In the genomic region with DNA sequence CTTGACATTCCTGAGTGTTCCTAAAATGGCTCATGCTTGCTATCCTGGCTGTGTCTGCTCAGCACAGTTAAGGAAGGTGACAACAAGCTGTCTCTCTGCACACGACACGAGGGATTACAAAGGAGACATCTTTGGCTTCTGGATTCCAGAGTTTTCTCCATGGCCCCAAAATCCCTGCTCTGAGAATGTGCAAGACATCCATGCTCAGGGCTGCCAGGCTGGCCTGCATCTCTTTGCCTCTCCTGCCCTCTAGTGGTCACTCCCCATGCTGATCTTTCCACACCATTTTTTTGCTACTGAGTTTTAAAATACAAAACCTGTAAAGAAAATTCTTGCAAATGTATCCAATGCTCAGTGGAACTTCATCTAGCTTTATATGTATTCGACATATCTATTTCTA, we compare ENCODE assay signal across 8 mouse cellular contexts. TPM values are rescaled to one million over a fixed set of nuclear protein-coding genes. Genes with fewer than 3 reads are reported as not detected.
DNase-seq lines count a peak whose midpoint lies in the region; ATAC-seq and TF ChIP-seq lines count a peak whose summit lies in the region.

No protein-coding gene starts in this region.

- peaks cover 6% of the 10 kb centered on the region; the same call in 1 of the 2 replicates for H3K4me1 ChIP-seq in intestine, embryonic 14.5 days (replicated peaks; ENCODE audit: control insufficient read depth, insufficient read depth, low read length)
- H3K4me1 ChIP-seq in intestine, embryonic 15.5 days (replicated peaks): peaks cover 8% of the 10 kb centered on the region
- H3K4me1 ChIP-seq in intestine, postnatal 0 days (replicated peaks; ENCODE audit: control insufficient read depth, insufficient read depth, low read length): peaks cover 2% of the 10 kb centered on the region; the same call in 1 of the 2 replicates
- H3K4me1 ChIP-seq in stomach, embryonic 14.5 days (ENCODE audit: control insufficient read depth, insufficient read depth, low read length): 0 out of 2 replicates have a peak, but pooled peaks cover 4% of the 10 kb centered on the region

- peak; percentile 92 for TF ChIP-seq CTCF in intestine, postnatal 0 days (IDR thresholded peaks at IDR 0.05; ENCODE audit: low read depth)

- no peak for ATAC-seq in intestine, embryonic 14.5 days (replicated peaks; ENCODE audit: low FRiP score, low TSS enrichment, low read depth)
- no peak for ATAC-seq in intestine, embryonic 15.5 days
- no peak for ATAC-seq in intestine, postnatal 0 days
- peak; percentile 56; the same call in 1 of the 2 replicates for ATAC-seq in stomach, embryonic 14.5 days (ENCODE audit: insufficient number of reproducible peaks, insufficient read depth, low FRiP score, low read depth)

- H3K9ac ChIP-seq in intestine, embryonic 14.5 days (ENCODE audit: low read length): no peak overlapping the region
- no peak overlapping the region for H3K9ac ChIP-seq in intestine, embryonic 15.5 days
- no peak overlapping the region for H3K9ac ChIP-seq in intestine, postnatal 0 days (ENCODE audit: low read depth, low read length)
- H3K9ac ChIP-seq in stomach, embryonic 14.5 days (replicated peaks; ENCODE audit: low read depth, low read length): no peak overlapping the region

- H3K4me3 ChIP-seq in intestine, embryonic 14.5 days (ENCODE audit: low read depth, low read length): no peak overlapping the region
- no peak overlapping the region for H3K4me3 ChIP-seq in intestine, embryonic 15.5 days (replicated peaks)
- H3K4me3 ChIP-seq in intestine, postnatal 0 days (ENCODE audit: low read depth, low read length): no peak overlapping the region
- no peak overlapping the region for H3K4me3 ChIP-seq in stomach, embryonic 14.5 days (ENCODE audit: low read depth, low read length)

- WGBS in intestine, embryonic 14.5 days: 2% methylated on average over 3 of the region's 3 CpGs
- 5% methylated on average over 3 of the region's 3 CpGs for WGBS in intestine, embryonic 15.5 days
- 8% methylated on average over 3 of the region's 3 CpGs for WGBS in intestine, postnatal 0 days
- WGBS in stomach, embryonic 14.5 days: 2% methylated on average over 3 of the region's 3 CpGs

- no peaks in the 10 kb centered on the region for H3K36me3 ChIP-seq in intestine, embryonic 14.5 days (ENCODE audit: control insufficient read depth, insufficient read depth, low read length)
- no peaks in the 10 kb centered on the region for H3K36me3 ChIP-seq in intestine, embryonic 15.5 days
- no peaks in the 10 kb centered on the region for H3K36me3 ChIP-seq in intestine, postnatal 0 days (ENCODE audit: control insufficient read depth, insufficient read depth)
- no peaks in the 10 kb centered on the region for H3K36me3 ChIP-seq in stomach, embryonic 14.5 days (ENCODE audit: control insufficient read depth, insufficient read depth, low read length)

- H3K4me2 ChIP-seq in intestine, embryonic 14.5 days (ENCODE audit: low read length): no peak overlapping the region
- H3K4me2 ChIP-seq in intestine, embryonic 15.5 days (replicated peaks): no peak overlapping the region
- H3K4me2 ChIP-seq in intestine, postnatal 0 days (replicated peaks; ENCODE audit: low read depth): no peak overlapping the region
- H3K4me2 ChIP-seq in stomach, embryonic 14.5 days (replicated peaks; ENCODE audit: low read depth, low read length): no peak overlapping the region

- peak; percentile 91 for DNase-seq in intestine, embryonic 14.5 days (ENCODE audit: low spot score)
- DNase-seq in cerebellum, adult 9-11 months: peak; percentile 51
- peak; percentile 84 to 90 for DNase-seq in frontal cortex, postnatal 36 days (ENCODE audit: low spot score in 2 of 2)
- DNase-seq in left cerebral cortex, postnatal 36 days (ENCODE audit: low spot score in 2 of 2): peak; percentile 75 to 81
- DNase-seq in monocyte, adult 2 months (ENCODE audit: low read depth in 1 of 2, low spot score in 2 of 2): peak; percentile 21 to 24

- H3K27me3 ChIP-seq in intestine, embryonic 14.5 days (replicated peaks; ENCODE audit: control insufficient read depth, insufficient read depth, low read length): no peaks in the 10 kb centered on the region
- no peaks in the 10 kb centered on the region for H3K27me3 ChIP-seq in intestine, embryonic 15.5 days (replicated peaks)
- no peaks in the 10 kb centered on the region for H3K27me3 ChIP-seq in intestine, postnatal 0 days (replicated peaks; ENCODE audit: control insufficient read depth, insufficient read depth, low read length)
- H3K27me3 ChIP-seq in stomach, embryonic 14.5 days (ENCODE audit: control insufficient read depth, insufficient read depth, low read length): no peaks in the 10 kb centered on the region

- no peak overlapping the region for H3K27ac ChIP-seq in intestine, embryonic 14.5 days (ENCODE audit: low read depth)
- H3K27ac ChIP-seq in intestine, embryonic 15.5 days: no peak overlapping the region
- no peak overlapping the region for H3K27ac ChIP-seq in intestine, postnatal 0 days (ENCODE audit: low read depth, low read length)
- no peak overlapping the region for H3K27ac ChIP-seq in stomach, embryonic 14.5 days (ENCODE audit: low read length)

- H3K9me3 ChIP-seq in intestine, embryonic 14.5 days (ENCODE audit: control insufficient read depth, low read length): no peaks in the 10 kb centered on the region
- H3K9me3 ChIP-seq in intestine, embryonic 15.5 days: no peaks in the 10 kb centered on the region
- H3K9me3 ChIP-seq in intestine, postnatal 0 days (ENCODE audit: control insufficient read depth): no peaks in the 10 kb centered on the region
- H3K9me3 ChIP-seq in stomach, embryonic 14.5 days (ENCODE audit: control insufficient read depth, low read depth, low read length): no peaks in the 10 kb centered on the region

- intact Hi-C loops in left cerebral cortex, postnatal 36 days (cut with DNase I): loop anchor here (1.0 to 10.0 kb wide), 3 partner anchors 449 to 943 kb away; a partner anchor contains a TSS

RNA-seq across cellular contexts. Expression of a gene that starts 23.5 kb away (rescaled TPM):
- polyA plus RNA-seq in intestine, embryonic 14.5 days (2014; fragmentation: Nextera tagmentation; extraction: Ambion mirVana): not detected in 2 replicates
- polyA plus RNA-seq in intestine, embryonic 15.5 days (2015; fragmentation: Nextera tagmentation; extraction: Ambion mirVana): 0.15 and 0.23 TPM in 2 replicates
- polyA plus RNA-seq in intestine, postnatal 0 days (2015; fragmentation: Nextera tagmentation; extraction: Ambion mirVana): 0.16 TPM in 1 of 2 replicates, not detected in the other
- total RNA-seq in left cerebral cortex, postnatal 36 days (2021): 1 to 10 TPM; 1.4 TPM
- not detected in 2 replicates for polyA plus RNA-seq in stomach, embryonic 14.5 days (2014; fragmentation: Nextera tagmentation; extraction: Ambion mirVana)

RNA-seq across cellular contexts. Expression of a gene that starts 34.4 kb away (rescaled TPM):
- 103 and 120 TPM in 2 replicates for polyA plus RNA-seq in intestine, embryonic 14.5 days (2014; fragmentation: Nextera tagmentation; extraction: Ambion mirVana)
- 154 and 226 TPM in 2 replicates for polyA plus RNA-seq in intestine, embryonic 15.5 days (2015; fragmentation: Nextera tagmentation; extraction: Ambion mirVana)
- 234 and 236 TPM in 2 replicates for polyA plus RNA-seq in intestine, postnatal 0 days (2015; fragmentation: Nextera tagmentation; extraction: Ambion mirVana)
- total RNA-seq in left cerebral cortex, postnatal 36 days (2021): 100 to 1,000 TPM; 183 to 217 TPM
- polyA plus RNA-seq in stomach, embryonic 14.5 days (2014; fragmentation: Nextera tagmentation; extraction: Ambion mirVana): 112 and 116 TPM in 2 replicates

Comparison
In these comparisons a context has a peak if more than half of its experiments do, and no peak if none do; other contexts are left out.
1. DNase-seq: peak in every context shown above with its lines; median percentile 91 in intestine, embryonic 14.5 days; 87 in frontal cortex, postnatal 36 days; 78 in left cerebral cortex, postnatal 36 days; 51 in cerebellum, adult 9-11 months; 22 in monocyte, adult 2 months.